Mouse (Mus musculus): ENCODE measurements around the gene Mylpf.
"Not testable (repeated sequence)": the region's sequence is repeated elsewhere in the genome, so short reads cannot be mapped to it uniquely, and the experiment has no call there.

Gene Mylpf

GRCm38 (mm10) chr7:127208553-127209438 is at the start of gene Mylpf:
Gene Mylpf (plus strand): TSS chr7:127208890.
- DNase-seq (ENCODE audit: low read depth) = peak; percentile 99

- no peak for DNase-seq (ENCODE audit: low read depth)
Observed at GRCm38 (mm10) chr7:127162546-127162945, 46.1 kb upstream of the Mylpf start.

- no peak for DNase-seq (ENCODE audit: low read depth)
Observed at GRCm38 (mm10) chr7:127164002-127164401, 44.7 kb upstream of the Mylpf start.

GRCm38 (mm10) chr7:127165607-127166493 is 42.8 kb upstream of the Mylpf start:
- no peak for DNase-seq (ENCODE audit: low read depth)

GRCm38 (mm10) chr7:127166501-127166900 is 42.2 kb upstream of the Mylpf start:
- DNase-seq (ENCODE audit: low read depth) = no peak

- no peak for DNase-seq (ENCODE audit: low read depth)
Observed at GRCm38 (mm10) chr7:127176937-127177336, 31.8 kb upstream of the Mylpf start.

GRCm38 (mm10) chr7:127180783-127181182 is 27.9 kb upstream of the Mylpf start:
- DNase-seq (ENCODE audit: low read depth) = no peak

- not testable (repeated sequence) for DNase-seq (ENCODE audit: low read depth)
Observed at GRCm38 (mm10) chr7:127181724-127182123, 27.0 kb upstream of the Mylpf start.

- no peak for DNase-seq (ENCODE audit: low read depth)
Observed at GRCm38 (mm10) chr7:127183345-127183744, 25.3 kb upstream of the Mylpf start.

- DNase-seq (ENCODE audit: low read depth) = no peak
Observed at GRCm38 (mm10) chr7:127183828-127184227, 24.9 kb upstream of the Mylpf start.

GRCm38 (mm10) chr7:127184720-127185119 is 24.0 kb upstream of the Mylpf start:
- no peak for DNase-seq (ENCODE audit: low read depth)

- DNase-seq (ENCODE audit: low read depth) = no peak
Observed at GRCm38 (mm10) chr7:127185601-127186000, 23.1 kb upstream of the Mylpf start.

- DNase-seq (ENCODE audit: low read depth) = no peak
Observed at GRCm38 (mm10) chr7:127187351-127187750, 21.3 kb upstream of the Mylpf start.

- no peak for DNase-seq (ENCODE audit: low read depth)
Observed at GRCm38 (mm10) chr7:127188305-127189276, 20.1 kb upstream of the Mylpf start.

- no peak for DNase-seq (ENCODE audit: low read depth)
Observed at GRCm38 (mm10) chr7:127190672-127191071, 18.0 kb upstream of the Mylpf start.

GRCm38 (mm10) chr7:127192989-127193388 is 15.7 kb upstream of the Mylpf start:
- no peak for DNase-seq (ENCODE audit: low read depth)

GRCm38 (mm10) chr7:127194011-127194632 is 14.6 kb upstream of the Mylpf start:
- DNase-seq (ENCODE audit: low read depth) = no peak

GRCm38 (mm10) chr7:127194633-127195029 is 14.1 kb upstream of the Mylpf start:
- no peak for DNase-seq (ENCODE audit: low read depth)

GRCm38 (mm10) chr7:127195544-127196295 is 13.0 kb upstream of the Mylpf start, which contains the start of gene Cd2bp2:
Gene Cd2bp2 (minus strand): TSS chr7:127196050.
- DNase-seq (ENCODE audit: low read depth) = peak; percentile 93

GRCm38 (mm10) chr7:127196484-127196883 is 12.2 kb upstream of the Mylpf start:
- DNase-seq (ENCODE audit: low read depth) = no peak

Data from fibroblast of lung, adult 2 months (primary cell).